Mouse (Mus musculus): Measurements from ENCODE around the gene Phf23. TPM values are rescaled to one million over a fixed set of nuclear protein-coding genes. Genes with fewer than 3 reads are reported as not detected.

Phf23 gene
- polyA plus RNA-seq, 1 experiment = 22.8 TPM

DNA sequence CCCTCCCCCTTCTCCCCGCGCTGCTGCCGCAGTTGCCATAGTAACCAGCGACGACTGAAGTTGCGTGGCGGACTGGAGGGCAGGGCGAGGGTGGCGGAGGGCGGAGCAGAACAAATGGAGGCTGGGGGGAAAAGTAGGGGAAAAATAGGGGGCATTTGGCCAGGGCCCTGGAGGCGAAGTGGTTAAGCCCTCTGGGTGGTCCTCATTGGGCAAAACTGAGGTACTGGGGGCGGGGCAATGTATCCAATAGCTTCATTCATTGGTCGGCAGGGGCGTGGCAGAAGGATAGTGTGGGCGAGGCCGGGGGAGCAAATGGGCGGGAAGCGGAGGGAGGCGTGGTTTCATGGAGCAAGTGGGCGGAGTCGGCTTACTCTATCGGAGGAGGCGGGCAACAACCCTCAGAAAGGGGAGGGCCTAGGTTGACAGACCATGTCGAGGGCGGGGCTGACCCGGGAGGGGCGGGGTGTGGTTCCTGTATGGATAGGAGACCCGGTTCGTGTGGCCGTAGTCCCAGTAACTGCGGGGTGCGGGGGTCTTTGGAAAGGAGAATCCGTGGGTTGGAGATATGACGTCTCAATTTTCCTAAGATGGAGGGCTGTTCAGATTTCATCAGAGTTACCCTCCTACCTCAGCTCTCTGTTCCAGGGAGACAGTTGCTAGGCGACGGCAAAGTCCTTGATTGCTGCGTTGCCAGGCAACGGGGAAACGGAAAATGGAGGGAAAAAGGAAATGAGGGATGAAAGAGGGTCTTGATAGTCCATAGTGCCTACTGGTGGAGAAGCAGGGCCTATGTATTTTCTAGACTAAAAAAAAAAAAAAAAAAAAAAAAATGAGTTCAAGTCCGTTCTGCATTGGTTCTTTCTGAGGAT lies 25.9 kb downstream of the Phf23 start:
- DNase-seq (ENCODE audit: low read depth) = no peak

DNA sequence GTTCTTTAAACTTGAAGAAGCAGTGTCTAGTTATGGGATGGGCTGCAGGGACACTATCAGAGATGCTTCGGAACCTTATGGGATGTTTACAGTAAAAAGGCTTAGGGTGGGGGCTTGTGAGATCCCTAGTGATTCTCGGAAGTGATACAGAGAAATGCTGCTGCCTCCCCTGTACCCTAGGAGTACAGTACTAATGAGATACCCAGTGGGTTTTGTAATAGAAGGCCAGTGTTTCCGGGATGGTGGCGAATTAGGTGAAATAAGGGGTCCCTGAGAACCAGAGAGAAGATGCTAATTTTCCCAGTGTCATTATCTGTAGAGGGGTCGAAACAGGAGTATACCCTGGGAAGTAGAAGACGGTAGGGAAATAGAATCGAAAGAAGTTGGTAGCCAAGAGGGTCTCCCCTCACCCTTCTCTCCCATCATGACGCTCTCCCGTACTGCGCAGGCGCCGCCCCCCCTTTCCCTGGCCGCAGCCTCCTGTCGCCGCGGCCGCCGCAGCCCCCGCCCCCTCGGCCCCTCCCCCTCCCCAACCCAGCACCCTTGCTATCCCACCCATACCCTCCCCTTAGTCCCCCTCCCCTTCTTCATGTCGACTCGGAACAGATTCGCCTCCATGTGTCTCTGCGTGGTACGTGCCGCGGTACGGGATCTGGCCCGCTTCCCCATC lies 28.0 kb downstream of the Phf23 start:
- DNase-seq (ENCODE audit: low read depth) = no peak

DNA sequence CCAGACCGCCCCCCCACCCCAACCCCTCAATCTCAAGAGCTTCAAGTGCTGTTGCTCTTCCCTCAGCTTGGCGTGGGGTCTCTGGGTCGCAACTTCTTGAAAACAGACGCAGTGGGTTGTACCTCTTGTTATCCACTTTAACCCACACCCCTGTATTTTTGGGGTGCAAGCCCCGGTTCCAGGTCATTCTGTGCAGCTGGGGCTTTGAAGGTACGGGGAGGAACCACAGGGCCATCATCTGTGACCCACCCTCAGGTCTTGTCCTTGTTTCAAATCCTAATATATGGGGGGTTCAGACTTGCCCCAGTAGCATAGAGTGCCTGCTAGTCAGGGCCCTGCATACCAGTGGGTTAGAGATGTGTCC lies 28.6 kb downstream of the Phf23 start:
- DNase-seq (ENCODE audit: low read depth) = no peak

- DNase-seq (ENCODE audit: low read depth) = no peak
Measured at GRCm38 (mm10) chr11:70026689-70027088, 31.1 kb downstream of the Phf23 start.

DNA sequence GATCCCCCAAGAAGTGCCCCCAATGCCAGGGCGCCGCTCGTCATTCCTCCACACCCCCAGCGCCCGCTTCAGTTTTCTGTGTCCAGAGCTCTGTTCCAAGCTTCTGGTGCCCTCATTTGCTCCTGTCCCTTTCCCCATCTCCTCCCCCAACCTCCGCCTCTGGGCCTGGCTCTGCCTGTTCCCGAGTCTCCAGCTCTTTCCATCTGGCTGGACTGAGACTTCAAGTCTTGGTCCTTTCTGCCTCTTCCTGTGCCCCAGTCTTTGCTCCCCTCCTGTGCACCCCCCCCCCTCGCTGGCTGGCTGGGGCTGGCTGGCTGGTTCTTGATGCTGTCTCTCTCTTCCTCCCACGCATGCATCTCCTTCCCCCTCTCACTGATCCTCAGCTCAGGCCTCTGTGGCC lies 31.8 kb downstream of the Phf23 start:
- no peak for DNase-seq (ENCODE audit: low read depth)

DNA sequence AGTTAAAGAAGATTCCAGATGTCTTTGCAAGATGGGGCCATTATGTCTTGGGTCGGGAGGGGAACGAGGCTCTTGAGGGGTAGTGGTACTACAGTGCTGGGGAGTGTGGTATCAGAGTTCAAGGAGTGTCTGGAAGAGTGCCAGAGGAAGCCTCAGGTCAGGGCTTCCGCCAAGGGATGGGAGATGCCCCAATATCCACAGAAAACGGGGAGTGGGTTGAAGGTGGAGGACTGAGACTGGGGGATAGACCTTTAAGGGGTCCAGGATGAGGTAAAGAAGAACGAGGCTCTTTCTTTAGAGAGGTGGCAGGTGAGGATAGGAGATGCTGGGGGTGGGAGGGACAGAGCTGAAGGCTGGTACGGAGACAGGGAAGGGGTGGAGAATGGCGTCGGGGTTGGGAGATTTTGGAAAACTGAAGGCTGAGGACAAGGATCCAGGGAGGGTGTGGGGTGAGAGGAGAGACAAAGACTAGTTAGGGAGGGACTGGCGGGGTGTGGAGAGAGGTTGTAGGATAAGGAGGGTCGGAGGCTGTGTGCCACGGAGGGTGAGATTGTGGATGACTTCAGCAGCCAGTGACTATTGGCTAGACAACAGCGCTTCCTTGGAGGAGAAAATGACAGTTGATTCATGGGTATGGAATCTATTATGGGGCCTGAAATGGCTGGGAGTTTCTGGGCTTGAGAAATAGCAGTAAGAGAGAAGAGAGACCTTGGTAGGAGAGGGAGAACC lies 33.0 kb downstream of the Phf23 start:
- DNase-seq (ENCODE audit: low read depth) = no peak

- no peak for DNase-seq (ENCODE audit: low read depth)
Measured at GRCm38 (mm10) chr11:70029130-70029801, 33.7 kb downstream of the Phf23 start.

DNA sequence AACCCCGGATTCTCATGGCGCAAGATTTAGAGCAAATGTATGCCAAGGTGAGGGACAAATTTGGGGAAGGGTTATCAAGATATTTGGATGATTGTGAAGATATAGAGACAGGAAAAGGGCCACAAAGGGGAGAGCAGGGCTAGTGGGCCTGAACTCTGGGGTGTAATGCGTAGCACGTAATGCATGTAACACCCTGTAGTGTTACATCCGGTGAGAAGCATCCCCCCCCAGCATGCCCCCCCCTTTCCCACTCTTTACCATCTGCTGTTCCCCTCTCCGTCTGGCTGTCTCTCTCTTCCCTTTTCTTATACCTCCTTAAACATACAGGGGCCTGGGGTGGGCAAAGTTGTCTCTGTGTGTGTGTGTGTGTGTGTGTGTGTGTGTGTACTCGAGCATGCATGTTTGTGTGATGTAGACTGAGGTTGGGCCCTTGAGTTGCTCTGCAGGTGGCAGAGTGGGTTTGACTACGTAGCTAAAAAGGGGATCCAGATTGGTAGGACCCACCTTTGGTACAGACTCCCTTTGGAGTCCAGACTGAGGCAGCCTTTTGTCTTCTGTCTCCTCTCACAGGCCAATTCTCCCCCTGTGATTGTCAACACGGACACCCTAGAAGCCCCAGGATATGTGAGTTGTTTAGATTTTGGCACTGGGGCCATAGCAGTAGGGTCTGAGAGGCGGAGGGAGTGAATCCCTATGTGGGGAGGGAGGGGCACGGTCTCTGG lies 34.4 kb downstream of the Phf23 start:
- DNase-seq (ENCODE audit: low read depth) = no peak

GRCm38 (mm10) chr11:70030651-70031320 lies 35.2 kb downstream of the Phf23 start:
- DNase-seq (ENCODE audit: low read depth) = no peak

DNA sequence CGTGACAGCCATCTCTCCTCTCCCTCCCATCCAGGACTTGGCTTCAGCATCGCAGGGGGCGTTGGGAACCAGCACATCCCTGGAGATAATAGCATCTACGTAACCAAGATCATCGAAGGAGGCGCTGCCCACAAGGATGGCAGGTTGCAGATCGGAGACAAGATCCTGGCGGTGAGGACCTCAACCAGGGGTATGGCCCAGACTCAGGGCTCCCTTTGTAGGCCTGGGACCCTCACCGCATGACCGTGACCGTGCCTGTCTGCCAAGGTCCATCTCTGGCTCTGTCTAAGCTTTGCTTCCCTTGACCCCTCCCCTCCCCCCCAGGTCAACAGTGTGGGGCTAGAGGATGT lies 35.7 kb downstream of the Phf23 start:
- no peak for DNase-seq (ENCODE audit: low read depth)

DNA sequence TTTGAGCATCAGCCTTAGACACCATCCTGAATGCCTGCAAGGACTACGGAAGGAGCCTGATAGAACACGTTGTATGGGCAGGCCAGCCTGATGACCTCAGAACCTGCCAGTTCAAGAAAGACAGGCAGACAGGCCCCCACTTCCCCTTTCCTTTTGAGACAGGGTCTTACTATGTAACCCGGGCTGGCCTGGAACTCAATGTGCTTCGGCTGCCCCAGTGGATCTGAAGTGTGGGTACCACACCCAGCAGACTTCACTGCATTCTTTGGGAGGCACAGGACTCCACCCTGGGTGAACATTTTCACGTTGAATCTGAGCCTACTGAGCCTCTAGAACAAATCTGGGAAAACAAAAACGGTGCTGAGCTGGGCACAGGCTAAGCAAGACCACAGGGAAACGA lies 42.6 kb downstream of the Phf23 start:
- DNase-seq (ENCODE audit: low read depth) = no peak

GRCm38 (mm10) chr11:70039631-70040030 lies 44.1 kb downstream of the Phf23 start:
- DNase-seq (ENCODE audit: low read depth) = no peak

- DNase-seq (ENCODE audit: low read depth) = no peak
Measured at GRCm38 (mm10) chr11:70040184-70040583, 44.6 kb downstream of the Phf23 start.

- no peak for DNase-seq (ENCODE audit: low read depth)
Measured at GRCm38 (mm10) chr11:70042309-70043085, 46.9 kb downstream of the Phf23 start.

DNA sequence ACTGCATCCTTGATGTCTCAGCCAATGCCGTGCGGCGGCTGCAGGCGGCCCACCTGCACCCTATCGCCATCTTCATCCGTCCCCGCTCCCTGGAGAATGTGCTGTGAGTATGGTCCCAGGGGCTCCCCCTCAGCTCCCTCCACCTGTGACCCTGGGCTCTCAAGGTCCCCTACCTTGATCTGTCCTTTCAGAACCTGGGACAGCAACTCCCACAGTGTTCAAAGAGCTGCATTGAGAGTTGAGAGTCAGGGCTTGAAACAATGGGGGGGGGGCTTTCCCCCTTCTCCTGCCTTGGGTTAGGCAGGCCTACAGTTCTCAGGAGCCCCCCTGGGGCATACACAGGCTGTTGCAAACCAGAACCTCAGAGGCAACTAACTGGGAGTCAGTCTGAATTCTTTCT lies 48.1 kb downstream of the Phf23 start:
- no peak for DNase-seq (ENCODE audit: low read depth)

GRCm38 (mm10) chr11:70045435-70045834 lies 49.9 kb downstream of the Phf23 start:
- no peak for DNase-seq (ENCODE audit: low read depth)

- no peak for DNase-seq (ENCODE audit: low read depth)
Measured at GRCm38 (mm10) chr11:70049366-70049765, 53.8 kb downstream of the Phf23 start.
